Mouse (Mus musculus): ENCODE measurements around the gene Dleu7. TPM values are rescaled to one million over a fixed set of nuclear protein-coding genes. Genes with fewer than 3 reads are reported as not detected.

Dleu7 gene
- polyA plus RNA-seq, 1 experiment from 2014 or later: 0.78 TPM

- Histone ChIP-seq H3K4me1 (ENCODE audit: control insufficient read depth in 2 of 2, insufficient read depth in 2 of 2, low read length in 2 of 2) (peaks cover 8 to 22% of the 10 kb centered on the region in 2 experiments), H3K9me3 (ENCODE audit: control insufficient read depth, low read length) (no peaks in the 10 kb centered on the region), H3K9ac (ENCODE audit: low read length) (no peak overlapping the region), H3K4me3 (ENCODE audit: control insufficient read depth in 1 of 2, insufficient read depth in 1 of 2, low read depth in 1 of 2, low read length in 2 of 2) (no peak overlapping the region), H3K27me3 (ENCODE audit: control insufficient read depth, insufficient read depth, low read length) (no peaks in the 10 kb centered on the region), H3K27ac (replicated peaks in 1 of 2; ENCODE audit: control insufficient read depth in 1 of 2, insufficient read depth in 1 of 2, low read depth in 2 of 2, low read length in 2 of 2) (no peak overlapping the region; a peak in 1 of 4 replicates), H3K36me3 (ENCODE audit: control insufficient read depth, insufficient read depth, low read length) (no peaks in the 10 kb centered on the region), H3K4me2 (ENCODE audit: low read length) (no peak overlapping the region)
- WGBS: 52% methylated on average over 1 of the region's 1 CpGs
- no peak for ATAC-seq (ENCODE audit: insufficient number of reproducible peaks, insufficient read depth, low FRiP score, low read depth)
These were observed 18.8 kb upstream of the Dleu7 start for GRCm38 (mm10) chr14:62311672-62312071.

GRCm38 (mm10) chr14:62309026-62309425 is 16.2 kb upstream of the Dleu7 start:
- peak overlapping the region; percentile 56 to 81 for H3K27ac ChIP-seq (replicated peaks in 1 of 2; ENCODE audit: control insufficient read depth in 1 of 2, insufficient read depth in 1 of 2, low read depth in 2 of 2, low read length in 2 of 2)
- no peaks in the 10 kb centered on the region for H3K36me3 ChIP-seq (ENCODE audit: control insufficient read depth, insufficient read depth, low read length)
- no peak for ATAC-seq (ENCODE audit: insufficient number of reproducible peaks, insufficient read depth, low FRiP score, low read depth)
- H3K4me2 ChIP-seq (ENCODE audit: low read length): 0 out of 2 replicates have a peak overlapping the region, but pooled peaks have one; percentile 7
- 12% methylated on average over 2 of the region's 2 CpGs for WGBS
- no peak overlapping the region for H3K4me3 ChIP-seq (ENCODE audit: control insufficient read depth in 1 of 2, insufficient read depth in 1 of 2, low read depth in 1 of 2, low read length in 2 of 2)
- H3K27me3 ChIP-seq (ENCODE audit: control insufficient read depth, insufficient read depth, low read length): no peaks in the 10 kb centered on the region
- H3K4me1 ChIP-seq (ENCODE audit: control insufficient read depth in 2 of 2, insufficient read depth in 2 of 2, low read length in 2 of 2): peaks cover 8 to 22% of the 10 kb centered on the region in 2 experiments
- no peaks in the 10 kb centered on the region for H3K9me3 ChIP-seq (ENCODE audit: control insufficient read depth, low read length)
- no peak overlapping the region for H3K9ac ChIP-seq (ENCODE audit: low read length)

DNA sequence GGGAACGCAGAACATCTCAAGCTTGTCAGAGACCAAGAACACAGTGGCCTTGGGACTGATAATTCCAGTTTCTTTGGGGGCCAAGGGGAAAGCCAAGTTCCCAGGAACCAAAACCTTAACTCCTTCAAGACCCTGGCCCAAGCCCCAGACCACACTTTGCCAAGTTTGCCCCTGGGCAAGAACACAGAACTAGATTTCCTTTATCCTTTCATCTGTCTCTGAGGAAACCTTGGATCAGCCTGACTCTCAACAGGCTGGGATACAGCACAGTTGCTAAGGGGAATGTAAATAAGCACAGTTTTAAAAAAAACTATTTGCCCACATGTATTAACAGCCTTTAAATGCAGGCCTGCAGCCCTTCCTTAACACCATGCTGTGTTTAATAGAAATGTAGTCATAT is 14.7 kb upstream of the Dleu7 start:
- H3K36me3 ChIP-seq (ENCODE audit: control insufficient read depth, insufficient read depth, low read length): no peaks in the 10 kb centered on the region
- H3K27ac ChIP-seq (replicated peaks in 1 of 2; ENCODE audit: control insufficient read depth in 1 of 2, insufficient read depth in 1 of 2, low read depth in 2 of 2, low read length in 2 of 2): no peak overlapping the region
- no peak overlapping the region for H3K9ac ChIP-seq (ENCODE audit: low read length)
- WGBS: 81% methylated on average over 1 of the region's 1 CpGs
- H3K4me1 ChIP-seq (ENCODE audit: control insufficient read depth in 2 of 2, insufficient read depth in 2 of 2, low read length in 2 of 2): peaks cover 8 to 22% of the 10 kb centered on the region in 2 experiments
- H3K27me3 ChIP-seq (ENCODE audit: control insufficient read depth, insufficient read depth, low read length): no peaks in the 10 kb centered on the region
- no peaks in the 10 kb centered on the region for H3K9me3 ChIP-seq (ENCODE audit: control insufficient read depth, low read length)
- no peak overlapping the region for H3K4me3 ChIP-seq (ENCODE audit: control insufficient read depth in 1 of 2, insufficient read depth in 1 of 2, low read depth in 1 of 2, low read length in 2 of 2)
- no peak overlapping the region for H3K4me2 ChIP-seq (ENCODE audit: low read length)
- ATAC-seq (ENCODE audit: insufficient number of reproducible peaks, insufficient read depth, low FRiP score, low read depth): no peak

DNA sequence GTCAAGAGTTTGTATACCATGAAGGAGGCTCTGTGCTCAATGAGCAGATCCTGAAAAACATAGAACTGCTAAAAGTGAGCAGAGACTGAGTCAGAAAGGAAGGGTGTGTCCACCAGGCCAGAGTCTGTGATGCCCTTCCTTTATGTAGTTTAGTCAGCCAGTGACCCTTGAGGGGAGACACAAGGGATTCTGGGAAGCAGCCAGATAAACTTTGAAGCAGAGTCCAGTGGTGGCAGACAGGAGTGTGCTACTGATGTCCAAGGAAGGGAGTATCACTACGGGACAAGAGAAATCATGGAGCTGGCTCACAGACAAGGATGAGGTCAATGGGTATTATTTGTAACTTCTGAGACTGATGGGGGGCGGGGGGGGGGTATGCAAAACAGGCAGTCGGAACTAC is 7.2 kb upstream of the Dleu7 start:
- 78% methylated on average over 3 of the region's 3 CpGs for WGBS
- Histone ChIP-seq H3K4me1 (ENCODE audit: control insufficient read depth in 2 of 2, insufficient read depth in 2 of 2, low read length in 2 of 2) (peaks cover 3 to 8% of the 10 kb centered on the region in 2 experiments; a peak in 3 of 4 replicates), H3K9ac (ENCODE audit: low read length) (no peak overlapping the region), H3K9me3 (ENCODE audit: control insufficient read depth, low read length) (no peaks in the 10 kb centered on the region), H3K4me3 (ENCODE audit: control insufficient read depth in 1 of 2, insufficient read depth in 1 of 2, low read depth in 1 of 2, low read length in 2 of 2) (no peak overlapping the region), H3K27ac (replicated peaks in 1 of 2; ENCODE audit: control insufficient read depth in 1 of 2, insufficient read depth in 1 of 2, low read depth in 2 of 2, low read length in 2 of 2) (no peak overlapping the region), H3K36me3 (ENCODE audit: control insufficient read depth, insufficient read depth, low read length) (no peaks in the 10 kb centered on the region), H3K27me3 (ENCODE audit: control insufficient read depth, insufficient read depth, low read length) (no peaks in the 10 kb centered on the region), H3K4me2 (ENCODE audit: low read length) (no peak overlapping the region)
- ATAC-seq (ENCODE audit: insufficient number of reproducible peaks, insufficient read depth, low FRiP score, low read depth): no peak

- no peaks in the 10 kb centered on the region for H3K36me3 ChIP-seq (ENCODE audit: control insufficient read depth, insufficient read depth, low read length)
- H3K9ac ChIP-seq (ENCODE audit: low read length): no peak overlapping the region
- H3K27me3 ChIP-seq (ENCODE audit: control insufficient read depth, insufficient read depth, low read length): no peaks in the 10 kb centered on the region
- no peak overlapping the region for H3K27ac ChIP-seq (replicated peaks in 1 of 2; ENCODE audit: control insufficient read depth in 1 of 2, insufficient read depth in 1 of 2, low read depth in 2 of 2, low read length in 2 of 2)
- ATAC-seq (ENCODE audit: insufficient number of reproducible peaks, insufficient read depth, low FRiP score, low read depth): no peak
- H3K4me1 ChIP-seq (ENCODE audit: control insufficient read depth in 2 of 2, insufficient read depth in 2 of 2, low read length in 2 of 2): peaks cover 3 to 8% of the 10 kb centered on the region in 2 experiments; a peak in 3 of 4 replicates
- 93% methylated on average over 1 of the region's 1 CpGs for WGBS
- H3K9me3 ChIP-seq (ENCODE audit: control insufficient read depth, low read length): no peaks in the 10 kb centered on the region
- H3K4me2 ChIP-seq (ENCODE audit: low read length): no peak overlapping the region
- H3K4me3 ChIP-seq (ENCODE audit: control insufficient read depth in 1 of 2, insufficient read depth in 1 of 2, low read depth in 1 of 2, low read length in 2 of 2): no peak overlapping the region
These were observed 6.0 kb upstream of the Dleu7 start for GRCm38 (mm10) chr14:62298808-62299207.

DNA sequence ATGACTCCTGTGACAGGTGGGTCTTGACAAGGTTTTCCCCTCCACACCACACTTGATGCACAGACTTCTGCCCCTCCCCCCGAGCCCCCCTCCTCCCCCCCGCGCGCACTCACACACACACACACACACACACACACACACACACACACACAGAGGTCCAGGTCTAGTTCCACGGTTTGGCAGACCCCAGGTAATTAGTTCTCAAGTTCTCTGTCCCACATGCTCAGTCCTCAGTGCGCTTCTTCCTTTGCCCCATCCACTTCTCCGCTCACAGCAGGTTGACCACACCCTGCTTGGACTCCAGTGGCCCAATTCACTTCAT is 720 bp downstream of the Dleu7 start:
- no peak for ATAC-seq (ENCODE audit: insufficient number of reproducible peaks, insufficient read depth, low FRiP score, low read depth)
- Histone ChIP-seq H3K4me1 (ENCODE audit: control insufficient read depth in 2 of 2, insufficient read depth in 2 of 2, low read length in 2 of 2) (peaks cover 0 to 10% of the 10 kb centered on the region in 2 experiments; a peak in 2 of 4 replicates), H3K27ac (replicated peaks in 1 of 2; ENCODE audit: control insufficient read depth in 1 of 2, insufficient read depth in 1 of 2, low read depth in 2 of 2, low read length in 2 of 2) (no peak overlapping the region), H3K4me3 (ENCODE audit: control insufficient read depth in 1 of 2, insufficient read depth in 1 of 2, low read depth in 1 of 2, low read length in 2 of 2) (peak overlapping the region; percentile 50 to 58), H3K9ac (ENCODE audit: low read length) (peak overlapping the region; percentile 72), H3K9me3 (ENCODE audit: control insufficient read depth, low read length) (no peaks in the 10 kb centered on the region), H3K36me3 (ENCODE audit: control insufficient read depth, insufficient read depth, low read length) (no peaks in the 10 kb centered on the region), H3K27me3 (ENCODE audit: control insufficient read depth, insufficient read depth, low read length) (peaks cover 3% of the 10 kb centered on the region; the same call in 1 of the 2 replicates), H3K4me2 (ENCODE audit: low read length) (peak overlapping the region; percentile 100)
- WGBS: 42% methylated on average over 7 of the region's 7 CpGs

GRCm38 (mm10) chr14:62291406-62291987 is 1.4 kb downstream of the Dleu7 start:
- no peaks in the 10 kb centered on the region for H3K36me3 ChIP-seq (ENCODE audit: control insufficient read depth, insufficient read depth, low read length)
- H3K4me2 ChIP-seq (ENCODE audit: low read length): no peak overlapping the region
- no peak for ATAC-seq (ENCODE audit: insufficient number of reproducible peaks, insufficient read depth, low FRiP score, low read depth)
- no peak overlapping the region for H3K27ac ChIP-seq (replicated peaks in 1 of 2; ENCODE audit: control insufficient read depth in 1 of 2, insufficient read depth in 1 of 2, low read depth in 2 of 2, low read length in 2 of 2)
- H3K27me3 ChIP-seq (ENCODE audit: control insufficient read depth, insufficient read depth, low read length): peaks cover 3% of the 10 kb centered on the region; the same call in 1 of the 2 replicates
- no peaks in the 10 kb centered on the region for H3K9me3 ChIP-seq (ENCODE audit: control insufficient read depth, low read length)
- 89% methylated on average over 1 of the region's 1 CpGs for WGBS
- H3K9ac ChIP-seq (ENCODE audit: low read length): no peak overlapping the region
- H3K4me1 ChIP-seq (ENCODE audit: control insufficient read depth in 2 of 2, insufficient read depth in 2 of 2, low read length in 2 of 2): peaks cover 0 to 10% of the 10 kb centered on the region in 2 experiments; a peak in 2 of 4 replicates
- no peak overlapping the region for H3K4me3 ChIP-seq (ENCODE audit: control insufficient read depth in 1 of 2, insufficient read depth in 1 of 2, low read depth in 1 of 2, low read length in 2 of 2)

- ATAC-seq (ENCODE audit: insufficient number of reproducible peaks, insufficient read depth, low FRiP score, low read depth): no peak
- Histone ChIP-seq H3K4me1 (ENCODE audit: control insufficient read depth in 2 of 2, insufficient read depth in 2 of 2, low read length in 2 of 2) (peaks cover 0 to 10% of the 10 kb centered on the region in 2 experiments; a peak in 2 of 4 replicates), H3K27ac (replicated peaks in 1 of 2; ENCODE audit: control insufficient read depth in 1 of 2, insufficient read depth in 1 of 2, low read depth in 2 of 2, low read length in 2 of 2) (no peak overlapping the region), H3K9me3 (ENCODE audit: control insufficient read depth, low read length) (no peaks in the 10 kb centered on the region), H3K9ac (ENCODE audit: low read length) (no peak overlapping the region), H3K36me3 (ENCODE audit: control insufficient read depth, insufficient read depth, low read length) (no peaks in the 10 kb centered on the region), H3K4me3 (ENCODE audit: control insufficient read depth in 1 of 2, insufficient read depth in 1 of 2, low read depth in 1 of 2, low read length in 2 of 2) (no peak overlapping the region), H3K27me3 (ENCODE audit: control insufficient read depth, insufficient read depth, low read length) (peaks cover 3% of the 10 kb centered on the region; the same call in 1 of the 2 replicates), H3K4me2 (ENCODE audit: low read length) (no peak overlapping the region)
- 87% methylated on average over 3 of the region's 3 CpGs for WGBS
These were observed 4.1 kb downstream of the Dleu7 start for GRCm38 (mm10) chr14:62288731-62289130.

All from heart, embryonic 14.5 days (tissue).